Mouse (Mus musculus) kidney, postnatal 36 days (tissue): ENCODE results near the gene Slc2a12.

Experiments
- DNase-seq, 2 experiments: peaks; one replicate each; pipeline ENCODE4 v3.0.0; 2021 to 2022; ENCODE audit warnings: mixed read lengths in 2 of 2

The Slc2a12 gene

DNA sequence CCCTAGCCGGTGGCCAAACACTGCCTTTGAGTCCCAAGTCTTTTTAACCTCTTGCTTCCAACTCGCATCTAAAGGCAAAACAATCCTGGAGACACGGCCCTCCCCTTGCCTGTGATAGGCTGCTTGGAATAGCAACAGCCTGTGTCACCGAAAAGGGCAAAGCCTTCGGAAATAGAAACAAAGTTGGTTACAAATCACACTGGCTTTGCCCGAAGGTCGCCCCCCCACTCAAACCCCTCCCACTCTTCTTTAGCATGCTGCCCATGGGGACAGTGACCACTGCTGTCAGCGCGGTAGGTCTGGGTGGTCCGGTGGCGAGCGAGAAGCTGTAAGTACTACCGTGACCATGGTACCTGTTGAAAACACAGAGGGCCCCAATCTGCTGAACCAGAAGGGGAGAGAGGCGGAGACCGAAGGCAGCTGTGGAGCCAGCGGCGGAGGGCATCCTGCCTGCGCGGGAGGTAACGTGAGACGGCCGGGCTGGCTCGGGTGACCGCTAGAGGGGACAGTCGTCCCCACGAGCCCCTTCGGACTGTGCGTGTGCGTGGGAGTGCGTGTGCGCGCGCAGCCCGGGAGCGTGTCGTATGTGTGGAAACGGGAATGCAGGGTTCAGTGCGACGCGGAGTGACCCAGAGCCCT, at the start of gene Slc2a12:
TSS of gene Slc2a12 (plus strand) at position 159 of the 639 bp plus-strand sequence.
- DNase-seq: peak; percentile 77 to 83

DNA sequence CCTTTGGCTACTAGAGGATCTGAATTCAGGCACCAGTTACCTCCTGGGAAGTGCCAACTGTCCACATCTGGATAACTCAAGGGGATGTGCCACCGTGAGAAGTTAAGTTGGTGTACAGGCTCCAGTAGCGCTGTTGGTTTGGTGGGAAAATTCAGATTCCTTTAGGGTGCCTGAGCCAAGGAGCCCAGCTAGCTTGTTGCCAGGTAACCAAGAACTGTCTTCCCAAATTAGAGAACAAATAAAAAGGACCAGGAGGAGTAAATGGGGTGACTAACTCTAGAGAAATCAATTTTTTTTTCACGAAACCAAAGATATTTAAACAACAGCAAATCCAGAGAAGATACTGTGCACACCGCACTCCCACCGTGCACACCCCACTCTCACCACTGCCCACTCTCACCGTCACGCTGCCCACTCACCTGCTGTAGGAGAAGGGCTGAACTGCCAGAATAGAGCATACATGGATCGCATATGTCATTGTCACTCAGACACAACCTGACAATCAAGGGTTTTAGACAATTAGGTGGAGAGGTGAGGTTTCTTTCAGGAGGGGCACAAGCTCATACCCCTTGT, 45.8 kb upstream of the Slc2a12 start:
- no peak for DNase-seq

DNA sequence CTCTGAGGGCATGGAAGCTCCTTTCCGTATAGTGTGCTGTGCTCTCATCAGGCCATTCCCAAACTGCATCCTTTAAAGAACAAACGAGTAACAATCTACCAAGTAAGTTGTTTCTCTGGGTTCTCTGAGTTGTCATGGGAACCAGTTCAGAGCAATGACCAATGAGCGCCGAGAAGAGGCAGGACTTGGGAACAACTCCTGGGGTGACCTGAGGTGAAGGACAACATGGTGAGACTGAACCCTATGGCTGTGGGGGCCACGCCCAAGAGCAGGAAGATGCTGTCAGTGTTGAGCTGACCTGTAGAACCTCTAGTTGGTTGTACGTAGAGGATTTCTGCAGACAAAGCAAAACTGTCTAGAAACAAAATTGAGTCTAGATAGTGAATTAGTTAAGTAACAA, 43.8 kb upstream of the Slc2a12 start:
- DNase-seq: no peak

DNA sequence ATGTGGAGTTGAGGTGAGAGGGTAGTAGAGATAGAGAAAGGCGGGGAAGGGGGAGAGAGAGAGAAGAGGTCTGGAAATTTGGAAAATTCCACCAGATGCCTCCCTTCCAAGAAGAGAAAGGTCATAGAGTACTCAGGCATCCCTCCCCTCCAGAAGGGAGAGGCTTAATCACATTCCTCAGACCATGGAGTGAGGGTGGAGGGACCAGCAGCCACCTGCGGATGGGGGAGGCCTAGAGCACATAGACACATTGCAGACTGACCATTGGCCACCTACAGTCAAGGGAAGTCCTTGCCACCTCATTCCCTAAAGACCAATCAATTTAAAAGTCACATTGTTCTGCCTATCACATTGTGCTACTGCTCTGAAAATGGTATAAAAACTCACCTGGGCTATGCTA, 40.0 kb upstream of the Slc2a12 start:
- no peak for DNase-seq

DNA sequence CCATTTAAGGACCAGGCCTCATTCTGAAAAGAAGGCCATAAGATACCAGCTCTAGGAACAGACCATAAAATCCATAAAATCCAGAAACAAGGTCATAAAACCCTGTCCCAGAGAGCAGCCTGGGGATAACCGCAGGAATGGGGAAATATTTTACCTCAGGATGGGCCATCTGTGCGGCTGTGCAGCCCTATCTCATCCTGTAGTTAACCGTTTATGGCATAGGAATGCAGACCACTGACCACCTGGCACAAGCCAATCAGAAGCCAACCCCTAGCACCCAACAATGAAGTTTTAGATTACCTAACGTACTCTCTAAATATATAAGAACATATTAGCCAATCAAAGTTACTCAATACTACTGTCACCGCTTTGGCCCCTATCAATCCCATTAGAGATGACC, 36.5 kb upstream of the Slc2a12 start:
- DNase-seq: no peak

DNA sequence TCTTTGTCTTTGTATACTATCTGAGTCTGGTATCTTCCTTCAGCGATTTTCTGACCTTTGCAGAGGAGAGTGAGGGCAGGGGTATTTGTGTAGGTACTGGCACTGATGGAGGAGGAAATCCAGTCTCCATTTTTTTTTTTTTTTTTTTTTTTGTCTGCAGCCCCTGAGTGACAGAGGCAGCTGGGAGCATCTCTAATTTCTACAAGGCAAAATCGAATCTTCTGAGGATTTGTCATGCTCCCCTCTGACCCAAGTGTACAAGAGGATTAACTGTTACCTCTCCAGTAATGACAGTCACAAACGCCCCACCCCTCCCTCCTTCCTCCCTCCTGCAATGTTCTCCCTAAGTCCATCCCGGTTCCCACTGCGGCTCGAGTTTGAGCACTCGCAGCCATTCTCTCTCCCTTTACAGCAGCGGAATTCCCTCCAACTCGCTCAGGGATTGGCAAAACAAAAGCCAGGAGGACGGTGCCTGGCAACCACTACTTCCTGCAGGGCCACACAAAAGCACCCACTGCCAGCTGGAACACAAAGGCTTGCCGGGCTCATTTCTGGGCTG, 35.9 kb upstream of the Slc2a12 start:
- DNase-seq: peak in 1 of 2 experiments; percentile 7

DNA sequence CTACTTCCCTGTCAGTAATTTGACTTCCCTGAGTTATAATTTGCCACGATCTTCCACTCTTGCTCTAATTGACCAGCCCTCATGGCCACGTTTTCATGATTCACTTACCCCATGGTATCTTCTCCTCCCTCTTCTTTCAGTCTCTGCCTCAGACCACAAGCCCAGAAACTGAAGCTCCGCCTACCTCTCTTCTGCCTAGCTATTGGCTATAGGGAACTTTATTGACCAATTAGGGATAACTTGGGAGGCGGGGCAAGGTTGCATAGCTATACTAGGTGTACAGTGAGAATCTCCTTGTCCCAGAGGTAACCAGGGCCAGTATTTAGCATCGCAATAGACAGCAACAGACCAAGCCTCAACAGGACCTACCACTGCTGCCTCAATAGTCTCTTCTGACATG, 31.5 kb upstream of the Slc2a12 start:
- no peak for DNase-seq

DNA sequence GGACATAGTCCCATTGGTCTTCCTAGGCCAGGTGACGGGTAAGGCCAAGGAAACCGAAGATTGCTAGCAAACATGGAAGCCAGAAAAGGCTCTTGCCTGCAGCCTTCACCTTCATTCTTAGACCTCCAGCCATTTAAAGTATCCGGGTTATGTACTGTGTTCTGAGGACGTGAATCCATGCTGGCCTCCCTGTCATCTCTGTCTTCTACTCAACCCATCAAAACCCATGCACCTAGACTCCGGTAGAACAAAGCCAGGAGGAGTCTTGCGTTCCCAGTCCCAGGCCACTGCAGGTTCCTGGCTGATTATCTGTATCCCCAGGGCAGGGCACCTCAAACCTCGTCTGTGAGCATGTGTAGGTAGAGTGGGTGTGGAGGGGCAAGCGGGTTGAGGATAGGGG, 30.3 kb upstream of the Slc2a12 start:
- DNase-seq: no peak

DNA sequence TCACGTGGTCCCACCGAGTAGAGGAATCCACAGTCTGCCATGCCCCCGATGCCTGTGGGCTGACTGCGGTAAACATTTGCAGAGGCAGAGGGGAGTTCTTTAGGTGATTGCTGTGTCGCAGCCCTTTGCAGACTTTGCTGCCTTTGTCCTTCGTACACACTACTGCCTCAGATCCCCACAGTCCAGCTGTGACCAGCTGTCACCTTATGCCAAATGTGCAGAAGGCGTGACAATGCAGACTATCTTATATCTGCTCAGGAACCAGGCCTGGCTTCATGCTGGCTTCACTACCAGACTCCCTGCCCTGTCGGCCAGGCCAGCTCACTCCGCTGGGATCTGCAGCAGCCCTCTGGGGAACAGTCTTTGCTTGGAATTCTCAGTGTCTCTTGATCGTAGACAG, 29.5 kb upstream of the Slc2a12 start:
- DNase-seq: no peak

DNA sequence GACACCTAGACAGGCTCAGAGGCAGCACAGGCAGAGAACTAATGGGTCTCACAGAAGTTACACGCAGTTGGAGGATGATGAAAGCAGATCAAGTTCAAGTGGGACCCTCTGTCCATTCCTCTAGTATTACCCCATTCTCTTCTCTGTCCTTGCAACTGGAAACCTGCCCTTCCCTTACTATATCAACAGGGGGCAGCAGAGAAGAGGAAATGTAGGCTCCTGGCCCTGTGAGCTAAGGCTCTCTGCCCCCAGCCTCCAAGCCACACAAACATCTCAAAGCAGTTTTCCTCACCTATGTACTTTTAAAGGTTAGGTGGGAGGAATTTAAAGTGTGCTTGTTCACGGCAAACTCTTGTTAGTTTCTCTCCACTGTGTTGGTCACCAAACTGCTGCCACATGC, 26.0 kb upstream of the Slc2a12 start:
- peak; percentile 24 to 36 for DNase-seq

DNA sequence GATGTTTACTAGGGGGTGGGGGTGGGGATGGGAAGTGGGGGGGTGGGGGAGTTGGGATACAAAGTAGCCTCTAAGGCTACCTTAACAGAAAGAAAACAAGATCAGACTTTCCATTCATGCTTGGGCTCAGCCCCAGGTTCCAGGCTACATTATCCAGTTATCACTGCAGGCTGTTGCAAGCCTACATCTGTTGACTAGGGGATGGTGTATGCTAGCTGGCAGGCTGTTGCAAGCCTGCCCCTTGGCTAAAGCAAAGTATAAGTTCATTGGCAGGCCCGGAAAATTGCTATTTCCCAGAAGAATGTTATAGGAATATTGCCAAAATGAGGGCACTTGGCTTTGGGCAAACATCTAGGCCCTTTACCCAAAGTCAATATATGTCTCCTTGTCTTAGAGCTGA, 16.0 kb upstream of the Slc2a12 start:
- DNase-seq: no peak

DNA sequence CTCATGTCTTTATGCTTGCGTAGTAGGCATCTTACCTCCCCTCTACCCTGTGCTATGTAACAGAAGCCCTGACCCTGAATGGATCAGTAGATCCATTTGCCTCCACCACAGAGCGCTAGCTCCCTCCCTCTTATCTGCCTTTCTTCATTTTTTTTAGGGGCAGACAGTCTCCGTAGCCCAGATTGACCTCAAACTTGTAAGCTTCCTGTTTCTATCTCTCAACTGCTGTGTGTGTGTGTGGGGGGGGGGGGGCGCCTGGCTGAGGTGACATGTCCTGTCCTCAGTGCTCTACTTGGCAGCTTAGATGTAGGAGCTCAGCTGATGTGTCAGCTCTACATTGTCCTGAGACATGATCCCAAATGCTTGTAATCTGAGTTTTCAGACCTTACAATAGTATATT, 13.7 kb upstream of the Slc2a12 start:
- DNase-seq: no peak

DNA sequence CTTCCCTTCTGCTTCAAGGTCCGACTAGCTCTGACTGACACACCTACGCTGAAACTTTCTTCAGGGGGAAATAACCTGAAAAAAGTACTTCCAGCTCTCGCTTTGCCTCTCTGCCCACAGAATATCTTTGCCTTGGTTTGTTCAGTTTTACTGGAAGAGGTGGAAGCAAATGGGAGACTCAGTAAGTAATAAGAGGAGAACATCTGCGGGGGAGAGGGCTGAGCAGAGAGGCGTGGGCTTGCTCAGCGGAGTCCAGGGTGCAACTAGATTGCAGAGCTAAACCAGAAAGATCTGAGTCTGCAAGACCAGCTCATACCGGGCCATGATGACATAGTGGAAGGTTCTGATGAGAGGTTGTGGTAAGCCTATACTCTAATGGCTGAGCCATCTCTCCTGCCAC, 13.3 kb upstream of the Slc2a12 start:
- no peak for DNase-seq

DNA sequence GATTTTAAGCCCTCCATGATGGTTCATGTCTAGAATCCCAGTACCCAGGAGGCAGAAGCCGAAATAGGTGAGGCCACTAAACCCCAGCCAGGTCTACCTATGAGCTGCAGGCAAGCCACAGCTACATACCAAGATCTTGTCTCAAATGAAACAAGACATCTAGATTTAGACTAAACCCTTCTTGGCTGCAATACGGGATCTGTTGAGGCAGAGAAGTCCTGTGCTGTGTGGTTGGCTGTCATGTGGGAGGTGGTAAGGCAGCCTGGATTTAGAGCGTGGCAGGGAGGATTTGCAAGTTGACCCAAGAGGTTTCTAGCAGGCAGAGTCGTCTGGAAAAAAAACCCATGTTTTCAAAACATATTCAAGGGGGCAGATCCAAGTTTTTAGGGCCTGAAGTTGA, 12.9 kb upstream of the Slc2a12 start:
- no peak for DNase-seq

DNA sequence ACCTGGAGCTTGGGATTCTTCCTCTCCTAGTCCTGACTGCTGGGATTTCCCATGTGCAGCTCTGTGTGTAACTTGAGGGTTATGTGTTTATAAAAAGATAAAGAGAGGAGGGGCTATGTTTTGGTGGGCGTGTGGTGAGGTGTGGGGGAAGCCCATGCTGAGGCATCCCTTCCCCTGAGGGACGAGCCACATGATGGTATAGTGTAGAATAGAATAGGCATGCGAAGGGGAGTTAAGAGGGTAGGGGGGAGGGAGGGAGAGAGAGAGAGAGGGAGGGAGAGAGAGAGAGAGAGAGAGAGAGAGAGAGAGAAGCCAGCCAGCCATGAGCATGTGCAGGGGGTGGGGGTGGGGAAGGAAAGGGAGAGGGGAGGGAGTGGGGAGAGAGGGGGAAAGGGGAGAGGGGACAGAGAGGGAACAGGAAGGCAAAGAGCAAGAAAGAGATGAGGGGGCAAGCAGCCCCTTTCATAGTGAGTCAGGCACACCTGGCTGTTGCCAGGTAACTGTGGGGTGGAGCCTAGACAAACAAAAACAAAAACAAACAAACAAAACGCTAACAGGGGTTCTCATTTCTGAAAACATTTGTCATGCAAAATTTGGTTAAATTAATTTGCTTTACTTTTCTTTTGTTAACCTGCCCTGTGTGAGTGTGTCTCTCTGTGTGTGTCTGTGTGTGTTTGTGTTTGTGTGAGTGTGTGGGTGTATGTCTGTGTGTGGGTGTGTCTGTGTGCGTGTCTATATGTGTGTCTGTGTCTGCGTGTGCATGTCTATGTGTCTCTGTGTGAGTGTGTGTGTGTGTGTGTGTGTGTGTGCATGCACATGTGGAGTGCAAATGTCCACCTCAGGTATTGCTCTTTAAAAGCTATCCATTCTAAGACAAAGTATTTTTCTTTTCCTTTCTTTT, 11.2 kb upstream of the Slc2a12 start:
- no peak for DNase-seq

DNA sequence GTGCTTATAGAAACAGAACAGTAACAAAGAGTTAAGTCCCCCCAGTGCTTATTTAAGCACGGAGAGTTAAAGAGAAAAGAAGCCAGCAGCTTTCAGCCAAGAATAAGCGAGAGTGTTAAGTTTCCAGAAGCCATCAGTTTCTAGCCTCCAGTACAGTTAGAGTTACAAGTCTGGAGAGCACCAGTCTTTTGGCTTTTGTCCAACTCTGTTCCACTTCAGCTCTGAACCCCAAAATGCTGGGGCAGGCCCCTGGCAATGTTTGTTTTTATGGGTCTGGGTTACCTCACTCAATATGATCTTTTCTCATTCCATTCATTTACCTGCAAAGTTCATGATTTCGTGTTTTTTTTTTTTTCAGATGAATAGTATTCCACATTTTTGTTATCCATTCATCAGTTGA, 7.6 kb upstream of the Slc2a12 start:
- DNase-seq: no peak

DNA sequence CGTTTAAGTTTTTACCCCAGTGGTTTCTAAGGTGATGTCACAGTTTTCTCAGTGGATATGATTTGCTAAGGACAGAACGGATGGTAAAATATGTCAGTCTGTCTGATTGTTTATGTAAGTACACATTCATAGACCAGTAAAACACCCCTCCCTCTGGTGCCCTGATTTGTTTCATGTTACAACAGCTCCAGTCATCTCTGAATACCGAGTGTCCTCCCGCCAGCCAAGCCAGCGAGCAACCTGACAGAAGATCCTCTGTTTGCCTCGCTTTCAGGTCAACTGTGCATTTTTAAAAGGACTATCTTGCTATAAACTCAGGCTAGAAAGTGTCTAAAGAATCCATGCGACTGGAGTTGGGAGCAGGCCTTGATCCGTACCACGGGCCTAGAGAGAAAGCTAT, 640 bp upstream of the Slc2a12 start:
- no peak for DNase-seq

DNA sequence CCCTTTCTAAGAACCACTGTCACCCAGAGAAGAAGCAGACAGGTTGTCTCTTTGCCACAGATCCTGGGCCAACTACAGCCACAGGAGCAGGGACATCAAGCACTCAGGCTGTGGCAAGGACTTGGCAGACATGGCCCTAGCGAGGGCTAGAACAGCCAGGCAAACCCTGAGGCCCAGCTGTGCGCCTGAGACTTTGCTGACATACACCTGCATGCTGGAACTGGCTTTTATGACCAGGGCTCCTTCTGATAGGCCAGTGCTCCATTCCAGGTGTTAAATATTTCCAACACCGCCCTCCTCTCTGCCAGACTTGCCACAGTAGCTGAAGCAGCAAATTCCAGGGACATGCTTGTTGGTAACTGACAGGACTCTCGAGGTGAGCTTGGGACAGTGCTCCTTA, 3.9 kb downstream of the Slc2a12 start:
- DNase-seq: peak; percentile 77 to 91

DNA sequence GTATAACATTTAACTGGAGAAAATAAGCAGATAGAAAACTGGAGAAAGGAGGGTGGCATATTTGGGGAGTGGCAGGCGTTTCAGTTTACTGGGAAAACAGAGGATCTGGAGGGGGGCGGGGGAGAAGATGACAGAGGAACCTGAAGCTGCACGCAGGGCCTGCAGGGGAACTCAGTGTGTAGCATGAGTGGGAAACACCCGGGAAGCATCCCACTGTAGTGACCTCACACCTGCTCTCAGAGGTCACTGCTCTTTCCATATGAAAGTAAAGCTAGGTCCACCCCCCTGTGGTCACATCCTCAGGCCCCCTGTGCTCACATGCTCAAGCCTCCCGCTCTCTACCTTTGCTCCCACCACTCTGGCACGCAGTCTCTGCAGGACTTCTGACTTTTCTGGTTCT, 9.0 kb downstream of the Slc2a12 start:
- DNase-seq: no peak

DNA sequence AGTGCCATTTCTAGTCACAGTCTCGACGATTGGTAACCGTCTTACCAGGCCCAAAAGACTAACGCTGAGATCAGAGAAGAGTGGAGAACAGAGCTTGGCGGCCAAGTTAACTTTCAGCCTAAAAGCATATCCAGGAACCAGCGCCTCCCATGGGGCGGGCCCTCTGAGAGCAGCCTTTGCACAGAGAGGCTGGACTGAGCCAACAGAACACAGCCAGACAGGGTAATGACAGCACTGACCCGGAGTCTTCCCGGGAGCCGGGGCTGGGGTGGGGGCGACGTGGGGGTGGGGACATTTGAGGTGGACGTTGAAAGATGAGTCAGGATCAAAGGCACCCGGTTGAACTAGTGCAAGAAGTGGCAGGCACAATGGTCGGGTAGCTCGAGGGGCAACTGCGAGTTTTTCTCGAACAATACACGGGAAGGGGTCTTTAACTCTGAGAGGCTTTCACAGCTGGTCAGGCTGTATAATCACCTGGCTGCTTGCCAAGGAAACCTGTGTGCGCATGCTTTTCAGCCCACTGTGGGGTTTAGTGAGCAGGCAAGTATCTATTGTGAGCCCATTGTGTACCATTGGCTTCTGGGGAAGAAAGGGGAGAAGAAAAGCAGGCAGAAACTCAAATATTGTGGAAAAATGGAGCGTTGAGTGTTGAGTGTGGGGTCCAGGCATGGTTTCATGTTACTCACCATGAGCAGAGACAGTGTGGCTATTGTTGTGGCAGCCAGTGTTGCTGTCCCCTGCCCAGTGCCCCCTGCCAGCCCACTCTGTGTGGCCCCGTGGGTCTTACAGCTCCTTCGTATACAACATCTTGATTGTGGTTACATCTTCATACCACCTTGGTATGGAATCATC, 13.9 kb downstream of the Slc2a12 start:
- peak; percentile 52 to 73 for DNase-seq

DNA sequence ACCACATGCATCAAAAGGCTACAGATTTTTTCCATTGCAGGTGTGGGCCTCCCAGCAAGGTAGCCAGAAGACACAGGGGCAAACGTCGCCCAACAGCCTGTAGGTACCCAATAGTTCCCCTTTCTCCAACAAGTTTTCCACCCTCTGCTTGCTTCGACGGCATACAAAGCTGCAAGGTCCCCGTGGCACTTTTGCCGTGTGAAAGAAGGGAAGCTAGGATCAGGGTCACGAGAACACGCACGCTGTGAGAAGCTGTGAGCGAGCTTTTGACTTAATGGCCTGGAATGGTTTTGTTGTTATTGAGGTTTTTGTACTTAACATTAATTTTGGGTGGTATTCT, 14.5 kb downstream of the Slc2a12 start:
- DNase-seq: no peak

DNA sequence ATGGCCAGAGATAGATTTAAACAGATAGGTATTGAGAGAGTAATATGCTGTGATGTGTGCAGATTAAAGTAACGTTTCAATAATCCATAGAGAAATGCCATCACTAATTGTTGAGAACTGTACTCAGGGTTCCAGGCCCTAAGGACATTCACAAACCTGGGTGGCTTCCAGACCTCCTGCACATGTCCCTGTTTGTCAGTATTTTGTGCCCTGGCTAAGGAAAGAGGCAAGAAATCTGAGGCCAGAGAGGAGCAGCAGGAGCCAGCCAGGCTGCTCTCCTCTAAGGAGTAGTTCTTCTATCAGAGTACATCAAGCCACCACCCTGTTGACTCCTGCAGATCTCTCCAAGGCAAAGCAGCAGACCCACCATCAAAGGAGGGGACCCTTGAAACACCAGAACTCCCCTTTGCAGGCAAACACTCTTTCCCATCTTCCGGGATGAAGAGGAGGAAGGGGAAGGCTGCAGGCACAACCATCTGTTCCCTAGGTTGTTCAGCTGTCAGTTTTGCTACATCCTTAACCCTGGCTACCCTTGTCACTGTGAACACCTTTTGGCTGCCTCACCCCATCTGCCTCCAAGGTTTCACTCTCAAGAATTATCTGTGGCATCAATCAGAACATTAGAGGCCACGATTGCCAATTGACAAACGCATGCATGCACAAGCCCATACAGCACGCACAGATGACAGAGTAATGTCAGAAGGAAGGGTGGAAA, 15.6 kb downstream of the Slc2a12 start:
- DNase-seq: no peak
